Mouse (Mus musculus) limb, embryonic 10.5 days (tissue): ENCODE measurements around the gene Slc15a1. TPM values are rescaled to one million over a fixed set of nuclear protein-coding genes. Genes with fewer than 3 reads are reported as not detected.

Source experiments
- DNase-seq: peaks from one replicate; pipeline ENCODE4 v3.0.0-alpha.2; 2017; ENCODE audit warnings: low spot score
- H3K27ac ChIP-seq: fragments of 300-500 bp; sonication (generic); 2 replicates; pipeline ENCODE4 v1.5.1; 2016; ENCODE audit warnings: mild to moderate bottlenecking
- H3K27me3 ChIP-seq: fragments of 300-500 bp; sonication (generic); 2 replicates; pipeline ENCODE4 v1.6.1; 2016; ENCODE audit warnings: low read depth, mild to moderate bottlenecking; ENCODE audit not compliant: poor library complexity, severe bottlenecking
- H3K36me3 ChIP-seq: fragments of 300-500 bp; sonication (generic); 2 replicates; pipeline ENCODE4 v1.6.1; 2016; ENCODE audit warnings: mild to moderate bottlenecking, moderate library complexity
- H3K4me1 ChIP-seq: fragments of 300-500 bp; sonication (generic); 2 replicates; pipeline ENCODE4 v1.6.1; 2016
- H3K4me3 ChIP-seq: fragments of 300-500 bp; sonication (generic); 2 replicates; pipeline ENCODE4 v1.5.1; 2016; ENCODE audit warnings: mild to moderate bottlenecking, moderate library complexity
- H3K9me3 ChIP-seq: fragments of 300-500 bp; sonication (generic); replicated peaks from 2 replicates; pipeline ENCODE4 v1.6.1; 2016; ENCODE audit warnings: mild to moderate bottlenecking
- WGBS: fragments of 180-500 bp; shearing (Covaris S2); methylation state at CpG from one replicate; pipeline ENCODE4 v1.1.7; 2016; 5-methylcytosine and 5-hydroxymethylcytosine counted together
- polyA plus RNA-seq: library from polyadenylated mRNA; unstranded; fragments of >200 nt; fragmentation: Nextera tagmentation; extraction: Ambion mirVana; gene quantifications from 2 replicates; pipeline ENCODE4 v1.2.1, GENCODE M21; 2016

The Slc15a1 gene
- polyA plus RNA-seq, 1 experiment from 2014 or later = not detected

DNA sequence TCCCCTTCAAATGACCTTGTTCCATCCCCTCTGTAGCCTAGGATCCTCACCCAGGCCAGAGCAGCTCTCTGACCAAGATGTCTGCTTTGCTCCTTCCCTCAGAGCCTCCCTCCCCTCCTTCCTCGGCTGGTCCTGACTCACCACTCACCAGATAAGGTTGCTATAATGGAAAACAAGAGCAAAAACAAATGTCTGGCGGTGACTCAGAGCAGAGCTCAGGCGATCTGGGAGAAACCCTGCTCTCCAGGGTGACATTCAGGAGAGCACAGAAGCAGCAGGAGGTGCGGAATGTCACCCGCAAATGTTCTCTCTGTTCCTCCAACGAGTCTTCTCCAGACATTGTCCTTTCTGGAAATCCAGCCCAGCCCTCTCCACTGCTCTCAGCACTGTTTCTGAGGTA lies 69.3 kb downstream of the Slc15a1 start:
- H3K4me1 ChIP-seq = no peaks in the 10 kb centered on the region
- DNase-seq = no peak
- no peak overlapping the region for H3K4me3 ChIP-seq
- H3K27ac ChIP-seq = no peak overlapping the region
- no peaks in the 10 kb centered on the region for H3K36me3 ChIP-seq
- 58% methylated on average over 6 of the region's 6 CpGs for WGBS
- no peaks in the 10 kb centered on the region for H3K9me3 ChIP-seq
- no peaks in the 10 kb centered on the region for H3K27me3 ChIP-seq

DNA sequence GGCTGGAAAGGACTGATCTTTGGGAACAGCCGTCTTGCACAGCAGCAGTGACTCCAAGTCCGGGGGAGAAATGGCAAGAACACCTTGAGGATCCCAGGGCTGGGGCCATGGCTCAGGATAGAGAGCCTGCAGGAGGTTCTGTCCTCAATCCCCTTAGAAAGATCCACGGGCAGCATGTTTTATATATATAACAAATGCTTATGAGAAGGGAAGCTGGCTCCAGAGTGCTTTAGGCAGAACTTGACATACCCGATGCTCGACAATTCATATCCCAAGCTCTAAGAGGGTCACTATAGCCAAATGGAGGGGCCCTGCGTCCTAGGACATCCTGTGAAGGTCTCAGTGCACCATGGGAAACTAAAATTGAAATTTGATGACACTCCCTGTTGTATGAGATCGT lies 73.8 kb downstream of the Slc15a1 start:
- H3K27me3 ChIP-seq = no peaks in the 10 kb centered on the region
- H3K4me3 ChIP-seq = no peak overlapping the region
- H3K36me3 ChIP-seq = no peaks in the 10 kb centered on the region
- DNase-seq = no peak
- no peak overlapping the region for H3K27ac ChIP-seq
- 83% methylated on average over 7 of the region's 7 CpGs for WGBS
- H3K4me1 ChIP-seq = no peaks in the 10 kb centered on the region
- peaks cover 2% of the 10 kb centered on the region; the same call in 1 of the 2 replicates for H3K9me3 ChIP-seq

DNA sequence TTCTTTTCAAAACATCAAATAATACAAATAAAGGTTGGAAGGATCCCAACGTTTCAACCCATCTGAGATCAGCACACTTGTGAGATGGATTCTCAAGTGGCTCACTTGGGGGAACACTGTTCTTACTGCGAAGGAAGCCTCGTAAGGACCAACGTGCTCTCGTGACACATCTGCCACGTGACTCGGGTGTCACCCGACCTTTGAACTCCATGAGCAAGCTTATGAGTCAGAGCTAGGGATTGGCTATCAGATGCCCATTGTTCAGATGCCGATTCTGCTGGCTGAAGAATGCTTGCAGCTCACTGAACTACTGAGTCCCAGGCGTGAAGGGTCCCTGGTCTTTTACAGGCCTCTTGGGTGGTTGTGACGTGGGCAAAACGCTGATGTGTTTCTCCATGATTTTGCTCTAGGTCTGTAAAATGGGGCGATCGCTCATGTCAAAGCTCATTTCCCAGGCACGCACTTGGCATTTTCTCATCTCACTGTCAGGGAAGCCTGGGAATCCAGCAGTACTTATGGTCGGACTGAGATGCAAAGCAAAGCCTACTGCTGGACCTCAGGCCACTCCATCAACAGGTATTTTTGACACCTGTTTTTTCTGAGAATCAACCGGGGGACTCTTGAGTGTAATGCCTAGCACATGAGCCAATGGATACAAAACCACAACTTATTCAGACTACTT lies 75.1 kb downstream of the Slc15a1 start:
- WGBS = 86% methylated on average over 17 of the region's 17 CpGs
- H3K36me3 ChIP-seq = no peaks in the 10 kb centered on the region
- H3K4me3 ChIP-seq = no peak overlapping the region
- no peaks in the 10 kb centered on the region for H3K27me3 ChIP-seq
- H3K4me1 ChIP-seq = no peaks in the 10 kb centered on the region
- no peak for DNase-seq
- peaks cover 2% of the 10 kb centered on the region; the same call in 1 of the 2 replicates for H3K9me3 ChIP-seq
- H3K27ac ChIP-seq = no peak overlapping the region

DNA sequence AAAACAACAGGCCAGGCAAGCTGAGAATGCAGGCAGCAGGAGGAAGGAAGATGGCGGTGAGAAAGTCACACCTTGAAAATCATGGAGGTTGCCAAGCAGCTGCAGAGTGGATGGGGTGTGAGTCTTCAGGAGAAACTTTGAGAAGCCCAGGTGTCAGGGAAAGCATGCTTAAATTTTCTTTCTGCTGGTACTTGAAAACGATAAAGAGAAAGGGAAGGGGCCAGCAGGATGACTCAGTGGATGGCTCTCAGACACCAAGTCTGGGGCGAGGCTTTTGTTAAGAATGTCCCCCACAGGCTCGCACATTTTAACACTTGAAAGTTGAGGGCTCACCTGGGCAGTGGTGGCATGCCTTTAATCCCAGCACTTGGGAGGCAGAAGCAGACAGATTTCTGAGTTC lies 76.9 kb downstream of the Slc15a1 start:
- H3K4me3 ChIP-seq = no peak overlapping the region
- DNase-seq = no peak
- no peak overlapping the region for H3K27ac ChIP-seq
- peaks cover 2% of the 10 kb centered on the region; the same call in 1 of the 2 replicates for H3K9me3 ChIP-seq
- WGBS = 91% methylated on average over 4 of the region's 4 CpGs
- no peaks in the 10 kb centered on the region for H3K4me1 ChIP-seq
- H3K36me3 ChIP-seq = no peaks in the 10 kb centered on the region
- no peaks in the 10 kb centered on the region for H3K27me3 ChIP-seq

DNA sequence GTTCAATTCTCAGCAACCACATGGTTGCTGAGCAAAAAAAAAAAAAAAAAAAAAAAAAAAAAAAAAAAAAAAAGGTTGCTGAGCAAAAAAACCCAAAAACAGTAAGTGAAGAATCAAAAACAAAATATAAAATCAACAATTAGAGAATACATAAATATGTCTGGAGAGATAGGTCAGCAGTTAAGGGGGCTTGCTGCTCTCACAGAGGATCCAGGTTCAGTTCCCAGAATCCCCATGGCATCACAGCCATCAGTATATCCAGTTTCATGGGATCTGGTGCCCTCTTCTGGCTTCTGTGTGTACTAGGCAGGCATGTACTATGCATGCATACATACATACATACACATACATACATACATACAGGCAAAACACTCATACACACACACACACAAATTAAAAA lies 78.3 kb downstream of the Slc15a1 start:
- Histone ChIP-seq H3K9me3 (peaks cover 2% of the 10 kb centered on the region; the same call in 1 of the 2 replicates), H3K4me3 (no peak overlapping the region), H3K36me3 (no peaks in the 10 kb centered on the region), H3K27me3 (no peaks in the 10 kb centered on the region), H3K4me1 (peaks cover 7% of the 10 kb centered on the region; the same call in 1 of the 2 replicates), H3K27ac (no peak overlapping the region)
- no peak for DNase-seq

DNA sequence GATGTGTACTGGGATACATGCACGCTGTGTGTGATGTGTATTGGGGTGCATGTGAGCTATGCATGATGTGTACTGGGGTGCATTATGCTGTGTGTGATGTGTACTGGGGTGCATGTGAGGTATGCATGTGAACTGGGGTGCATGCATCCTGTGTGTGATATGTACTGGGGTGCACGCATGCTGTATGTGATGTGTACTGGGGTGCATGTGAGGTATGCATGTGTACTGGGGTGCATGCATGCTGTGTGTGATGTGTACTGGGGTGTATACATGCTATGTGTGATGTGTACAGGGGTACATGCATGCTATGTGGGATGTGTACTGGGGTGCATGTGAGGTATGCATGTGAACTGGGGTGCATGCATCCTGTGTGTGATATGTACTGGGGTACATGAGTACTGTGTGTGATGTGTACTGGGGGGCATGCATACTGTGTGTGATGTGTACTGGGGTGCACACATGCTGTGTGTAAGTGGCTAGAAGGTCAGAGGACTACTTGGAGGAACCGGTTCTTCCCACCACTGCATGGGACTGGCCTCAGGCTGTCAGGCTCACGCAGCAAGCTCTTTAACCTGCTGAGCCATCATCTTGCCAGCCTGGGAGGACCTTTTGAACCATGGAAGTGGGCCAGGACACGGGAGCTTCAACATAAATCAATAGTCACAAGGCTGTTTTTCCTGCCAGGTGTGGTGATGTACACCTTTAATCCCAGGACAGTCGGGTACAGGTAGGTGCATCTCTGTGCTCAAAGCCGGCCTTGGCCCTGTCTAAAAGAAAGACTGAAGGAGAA lies 79.9 kb downstream of the Slc15a1 start:
- Histone ChIP-seq H3K4me3 (no peak overlapping the region), H3K36me3 (no peaks in the 10 kb centered on the region), H3K4me1 (peaks cover 7% of the 10 kb centered on the region; the same call in 1 of the 2 replicates), H3K9me3 (peaks cover 2% of the 10 kb centered on the region; the same call in 1 of the 2 replicates), H3K27ac (no peak overlapping the region), H3K27me3 (no peaks in the 10 kb centered on the region)
- 81% methylated on average over 7 of the region's 7 CpGs for WGBS
- no peak for DNase-seq

DNA sequence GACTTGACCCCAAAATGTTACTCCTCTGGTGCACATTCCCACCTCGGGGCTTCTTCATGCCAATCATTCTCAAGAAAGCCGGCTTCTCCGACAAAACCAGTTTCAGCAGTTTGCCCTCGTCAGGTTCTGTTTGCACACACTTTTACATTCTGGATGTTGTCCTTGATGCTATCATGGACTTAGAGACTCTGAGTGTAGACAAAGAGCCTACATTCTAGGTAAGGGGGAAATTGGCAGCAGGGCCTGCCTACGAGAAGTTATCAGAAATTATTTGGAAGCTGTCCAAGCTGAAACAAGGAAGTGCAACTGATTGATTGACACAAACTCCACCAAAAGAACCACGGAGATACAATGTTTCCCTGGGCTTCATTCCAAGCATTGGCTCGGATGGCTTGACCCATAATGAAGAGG lies 81.7 kb downstream of the Slc15a1 start:
- H3K27ac ChIP-seq = no peak overlapping the region
- peaks cover 7% of the 10 kb centered on the region; the same call in 1 of the 2 replicates for H3K4me1 ChIP-seq
- 77% methylated on average over 7 of the region's 7 CpGs for WGBS
- no peak overlapping the region for H3K4me3 ChIP-seq
- DNase-seq = no peak
- H3K9me3 ChIP-seq = peaks cover 2% of the 10 kb centered on the region; the same call in 1 of the 2 replicates
- H3K36me3 ChIP-seq = no peaks in the 10 kb centered on the region
- no peaks in the 10 kb centered on the region for H3K27me3 ChIP-seq

DNA sequence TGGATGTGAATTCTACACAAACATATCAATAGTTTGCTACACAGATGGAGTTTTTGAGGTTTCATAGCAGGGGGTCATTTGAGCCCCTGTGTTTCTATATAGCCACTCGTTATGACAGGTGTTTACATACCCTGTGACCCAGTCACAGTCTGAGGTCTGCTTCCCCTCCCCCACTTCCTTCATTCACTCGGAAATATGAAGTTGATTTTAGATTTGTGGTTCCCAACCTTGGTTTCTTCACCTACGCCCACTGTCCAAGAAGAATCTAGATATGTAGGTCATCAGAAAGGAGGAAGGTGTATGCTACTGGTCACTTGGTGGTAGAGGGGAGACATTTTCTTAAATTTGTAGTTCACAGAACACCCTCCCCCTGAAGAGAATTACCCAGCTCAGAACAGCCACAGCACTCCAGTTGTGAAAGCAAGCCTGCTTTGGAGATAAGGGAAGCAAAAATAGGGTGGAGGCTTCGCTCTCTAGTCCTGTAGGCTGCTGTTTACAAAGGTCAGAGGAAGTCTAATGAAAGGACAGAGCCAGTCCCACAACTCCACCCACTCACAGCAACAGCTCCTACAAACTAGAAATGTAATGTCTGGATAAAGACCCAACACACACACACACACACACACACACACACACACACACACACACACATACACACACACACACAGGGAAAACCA lies 82.2 kb downstream of the Slc15a1 start:
- WGBS = 80% methylated on average over 4 of the region's 4 CpGs
- H3K27me3 ChIP-seq = no peaks in the 10 kb centered on the region

DNA sequence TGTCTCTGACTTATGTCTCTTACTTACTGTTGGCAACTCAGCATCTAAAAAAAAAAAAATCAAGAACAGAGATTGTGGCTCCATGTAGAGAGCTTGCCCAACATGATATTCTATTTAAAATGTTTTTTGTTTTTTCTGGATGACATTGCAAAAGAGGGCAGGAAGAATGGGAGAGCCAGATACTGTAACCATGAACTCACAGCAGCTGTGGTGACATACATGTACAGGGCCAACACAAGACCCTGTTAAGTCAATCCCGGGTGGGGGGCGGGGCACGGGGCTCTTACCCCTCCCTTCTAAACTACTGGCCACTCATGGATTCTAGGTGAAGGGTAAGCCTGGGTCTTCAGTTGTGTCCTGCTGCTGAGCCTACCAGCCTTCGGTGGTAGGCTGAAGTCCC lies 83.1 kb downstream of the Slc15a1 start:
- no peaks in the 10 kb centered on the region for H3K27me3 ChIP-seq

More for the DNA sequence above, 82.2 kb downstream of the Slc15a1 start:
- H3K36me3 ChIP-seq = no peaks in the 10 kb centered on the region
- H3K4me3 ChIP-seq = no peak overlapping the region
- no peak overlapping the region for H3K27ac ChIP-seq
- DNase-seq = no peak
- H3K4me1 ChIP-seq = peaks cover 7% of the 10 kb centered on the region; the same call in 1 of the 2 replicates
- no peaks in the 10 kb centered on the region for H3K9me3 ChIP-seq

DNA sequence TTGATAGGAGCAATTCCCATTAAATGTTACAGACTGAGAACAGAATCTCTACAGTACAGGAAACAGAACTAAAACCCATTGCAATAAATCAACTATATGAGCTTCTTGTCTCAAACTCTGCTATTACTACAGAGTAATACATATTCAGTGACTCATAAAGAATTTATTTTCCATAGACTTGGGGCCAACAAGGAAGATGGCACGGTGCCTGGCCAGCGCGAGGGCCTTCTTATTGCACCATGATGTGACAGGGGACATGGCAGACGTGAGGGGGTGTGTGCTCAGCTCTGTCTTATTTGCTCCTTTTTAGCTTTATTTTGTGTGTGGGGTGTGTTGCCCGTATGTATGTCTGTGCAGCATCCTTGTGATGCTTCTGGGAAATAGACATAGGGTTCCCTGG lies 87.5 kb downstream of the Slc15a1 start:
- 92% methylated on average over 5 of the region's 5 CpGs for WGBS
- Histone ChIP-seq H3K27ac (no peak overlapping the region), H3K27me3 (no peaks in the 10 kb centered on the region), H3K9me3 (no peaks in the 10 kb centered on the region), H3K36me3 (no peaks in the 10 kb centered on the region), H3K4me3 (no peak overlapping the region), H3K4me1 (peaks cover 3% of the 10 kb centered on the region; the same call in 1 of the 2 replicates)
- DNase-seq = no peak

More for the DNA sequence above, 83.1 kb downstream of the Slc15a1 start:
- Histone ChIP-seq H3K9me3 (no peaks in the 10 kb centered on the region), H3K27ac (no peak overlapping the region), H3K4me1 (peaks cover 7% of the 10 kb centered on the region; the same call in 1 of the 2 replicates), H3K4me3 (no peak overlapping the region), H3K36me3 (no peaks in the 10 kb centered on the region)
- DNase-seq = no peak
- WGBS = 89% methylated on average over 4 of the region's 4 CpGs

DNA sequence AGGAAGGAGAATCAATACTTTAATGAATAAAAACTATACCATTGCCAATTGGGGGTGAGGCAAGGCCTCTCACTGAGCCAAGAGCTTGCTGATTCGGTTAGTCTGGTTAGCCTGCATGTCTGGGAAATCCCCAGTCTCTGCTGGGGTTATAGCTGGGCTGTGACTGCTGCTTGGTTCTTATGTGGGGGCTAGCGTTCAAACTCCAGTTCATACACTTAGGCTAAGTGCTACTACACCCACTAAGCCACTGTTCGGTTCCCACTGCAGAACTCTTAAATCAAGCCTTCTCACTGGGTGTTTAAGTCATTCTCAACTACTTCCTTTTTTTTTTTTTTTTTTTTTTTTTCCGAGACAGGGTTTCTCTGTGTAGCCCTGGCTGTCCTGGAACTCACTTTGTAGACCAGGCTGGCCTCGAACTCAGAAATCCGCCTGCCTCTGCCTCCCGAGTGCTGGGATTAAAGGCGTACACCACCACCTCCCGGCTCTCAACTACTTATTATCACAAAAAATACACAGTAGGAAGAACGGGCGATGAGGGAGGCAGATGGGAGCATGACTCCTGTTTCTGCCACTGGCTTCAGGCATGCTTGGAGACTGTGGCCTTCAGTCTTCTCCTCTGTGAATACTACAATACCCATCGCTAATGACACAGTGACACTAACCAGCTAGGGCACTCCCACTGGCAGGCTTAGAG lies 88.3 kb downstream of the Slc15a1 start:
- Histone ChIP-seq H3K4me3 (no peak overlapping the region), H3K9me3 (no peaks in the 10 kb centered on the region), H3K27ac (no peak overlapping the region), H3K4me1 (no peaks in the 10 kb centered on the region), H3K27me3 (no peaks in the 10 kb centered on the region), H3K36me3 (no peaks in the 10 kb centered on the region)
- no peak for DNase-seq
- WGBS = 90% methylated on average over 11 of the region's 12 CpGs

DNA sequence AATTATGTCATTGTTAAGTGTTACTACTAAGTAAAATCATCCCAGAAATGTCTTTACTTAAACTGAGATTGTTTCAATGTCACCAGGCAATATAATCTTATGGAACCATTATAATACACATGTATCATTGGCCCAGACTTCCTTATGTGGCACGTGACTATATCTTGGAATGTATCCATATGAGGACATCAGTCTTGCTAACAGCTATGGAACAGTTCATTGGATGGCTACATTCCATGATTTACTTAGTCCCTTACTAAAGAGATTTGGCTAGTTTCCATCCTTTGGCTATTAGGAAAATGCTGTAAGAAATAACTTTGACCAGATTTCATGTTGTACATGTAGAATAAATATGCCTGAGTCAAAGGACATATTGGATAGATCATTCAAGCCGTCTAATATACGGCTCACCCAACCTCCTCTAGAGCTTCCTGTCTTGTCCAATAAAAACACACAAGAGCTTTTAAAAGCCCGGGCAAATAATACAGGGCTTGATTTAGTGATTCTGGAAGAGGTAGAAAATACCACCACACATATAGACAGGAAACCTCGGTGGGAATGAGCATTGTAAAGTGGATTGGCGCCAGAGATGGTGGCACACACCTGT lies 90.3 kb downstream of the Slc15a1 start:
- H3K27ac ChIP-seq = no peak overlapping the region
- H3K27me3 ChIP-seq = no peaks in the 10 kb centered on the region
- no peak for DNase-seq
- WGBS = 87% methylated on average over 6 of the region's 6 CpGs
- no peak overlapping the region for H3K4me3 ChIP-seq
- H3K36me3 ChIP-seq = no peaks in the 10 kb centered on the region
- no peaks in the 10 kb centered on the region for H3K4me1 ChIP-seq
- no peaks in the 10 kb centered on the region for H3K9me3 ChIP-seq
